Mouse (Mus musculus) forebrain, embryonic 13.5 days (tissue): ENCODE results near the gene Tlr9. TPM values are rescaled to one million over a fixed set of nuclear protein-coding genes. Genes with fewer than 3 reads are reported as not detected.

ENCODE experiments used
- ATAC-seq: fragments of 200-750 bp; cut with Nextera tagmentation; 2 replicates; pipeline ENCODE4 v1.8.0; 2017
- H3K27ac ChIP-seq: fragments of 300-500 bp; sonication (generic); 2 replicates; pipeline ENCODE4 v1.5.1; 2015; ENCODE audit warnings: inconsistent platforms, mild to moderate bottlenecking, moderate library complexity
- H3K27me3 ChIP-seq: fragments of 300-500 bp; sonication (generic); 2 replicates; pipeline ENCODE4 v1.6.1; 2015; ENCODE audit warnings: mild to moderate bottlenecking, inconsistent platforms
- H3K36me3 ChIP-seq: fragments of 300-500 bp; sonication (generic); 2 replicates; pipeline ENCODE4 v1.6.1; 2015; ENCODE audit warnings: mild to moderate bottlenecking, inconsistent platforms; ENCODE audit not compliant: poor library complexity, severe bottlenecking
- H3K4me1 ChIP-seq: fragments of 300-500 bp; sonication (generic); 2 replicates; pipeline ENCODE4 v1.6.1; 2015; ENCODE audit warnings: inconsistent platforms
- H3K4me2 ChIP-seq: fragments of 300-500 bp; sonication (generic); 2 replicates; pipeline ENCODE4 v1.6.1; 2015; ENCODE audit warnings: inconsistent platforms, mild to moderate bottlenecking, moderate library complexity
- H3K4me3 ChIP-seq: fragments of 300-500 bp; sonication (generic); 2 replicates; pipeline ENCODE4 v1.5.1; 2015; ENCODE audit warnings: mild to moderate bottlenecking, inconsistent platforms
- H3K9ac ChIP-seq: fragments of 300-500 bp; sonication (generic); 2 replicates; pipeline ENCODE4 v1.6.1; 2015; ENCODE audit warnings: mild to moderate bottlenecking, inconsistent platforms
- H3K9me3 ChIP-seq: fragments of 300-500 bp; sonication (generic); replicated peaks from 2 replicates; pipeline ENCODE4 v1.6.1; 2016; ENCODE audit warnings: inconsistent platforms
- WGBS: fragments of 180-500 bp; shearing (Covaris S2); methylation state at CpG from one replicate; pipeline ENCODE4 v1.1.7; 2015; 5-methylcytosine and 5-hydroxymethylcytosine counted together
- polyA plus RNA-seq: library from polyadenylated mRNA; unstranded; fragments of >200 nt; fragmentation: Nextera tagmentation; extraction: Ambion mirVana; gene quantifications from 2 replicates; pipeline ENCODE4 v1.2.1, GENCODE M21; 2015

Gene Tlr9
- not detected in 2 replicates for polyA plus RNA-seq

GRCm38 (mm10) chr9:106222261-106222851 is at the start of gene Tlr9:
Gene Tlr9 (plus strand): TSS chr9:106222598.
- Histone ChIP-seq H3K4me2 (no peak within 1 kb of the TSS), H3K4me1 (peaks cover 9% of the 10 kb centered on the region), H3K27me3 (peaks cover 16% of the 10 kb centered on the region), H3K36me3 (no peaks in the 10 kb centered on the region), H3K27ac (no peak within 1 kb of the TSS), H3K4me3 (no peak within 1 kb of the TSS), H3K9me3 (no peaks in the 10 kb centered on the region), H3K9ac (no peak within 1 kb of the TSS)
- WGBS, result 80% methylated on average over 4 of the region's 4 CpGs
- ATAC-seq, result no peak

GRCm38 (mm10) chr9:106173363-106173762 is 49.0 kb upstream of the Tlr9 start:
- no peaks in the 10 kb centered on the region for H3K9me3 ChIP-seq
- ATAC-seq, result no peak
- no peak overlapping the region for H3K27ac ChIP-seq
- H3K27me3 ChIP-seq, result no peaks in the 10 kb centered on the region
- peaks cover 25% of the 10 kb centered on the region for H3K36me3 ChIP-seq
- peaks cover 44% of the 10 kb centered on the region for H3K4me1 ChIP-seq
- H3K4me2 ChIP-seq, result peak overlapping the region; percentile 83
- peak overlapping the region; percentile 50; the same call in 1 of the 2 replicates for H3K9ac ChIP-seq
- peak overlapping the region; percentile 80 for H3K4me3 ChIP-seq
- 57% methylated on average over 2 of the region's 2 CpGs for WGBS

- WGBS, result 91% methylated on average over 3 of the region's 3 CpGs
Observed at GRCm38 (mm10) chr9:106175552-106176200, 46.7 kb upstream of the Tlr9 start.

GRCm38 (mm10) chr9:106176769-106177168 is 45.6 kb upstream of the Tlr9 start:
- Histone ChIP-seq H3K36me3 (peaks cover 59% of the 10 kb centered on the region), H3K4me3 (no peak overlapping the region), H3K9ac (no peak overlapping the region), H3K27ac (no peak overlapping the region), H3K9me3 (no peaks in the 10 kb centered on the region), H3K27me3 (no peaks in the 10 kb centered on the region), H3K4me1 (peaks cover 38% of the 10 kb centered on the region), H3K4me2 (no peak overlapping the region)
- ATAC-seq, result no peak
- WGBS, result 83% methylated on average over 5 of the region's 5 CpGs

More at GRCm38 (mm10) chr9:106175552-106176200, 46.7 kb upstream of the Tlr9 start:
- Histone ChIP-seq H3K36me3 (peaks cover 48% of the 10 kb centered on the region), H3K4me3 (no peak overlapping the region), H3K27me3 (no peaks in the 10 kb centered on the region), H3K27ac (no peak overlapping the region), H3K4me2 (no peak overlapping the region), H3K9me3 (no peaks in the 10 kb centered on the region), H3K4me1 (peaks cover 38% of the 10 kb centered on the region), H3K9ac (no peak overlapping the region)
- ATAC-seq, result no peak

- ATAC-seq, result no peak
- Histone ChIP-seq H3K4me3 (no peak overlapping the region), H3K36me3 (peaks cover 69% of the 10 kb centered on the region), H3K27ac (no peak overlapping the region), H3K9me3 (no peaks in the 10 kb centered on the region), H3K9ac (no peak overlapping the region), H3K27me3 (no peaks in the 10 kb centered on the region), H3K4me2 (no peak overlapping the region), H3K4me1 (peaks cover 31% of the 10 kb centered on the region)
- WGBS, result 89% methylated on average over 6 of the region's 6 CpGs
Observed at GRCm38 (mm10) chr9:106177799-106178198, 44.6 kb upstream of the Tlr9 start.

GRCm38 (mm10) chr9:106179454-106179853 is 42.9 kb upstream of the Tlr9 start:
- Histone ChIP-seq H3K4me2 (no peak overlapping the region), H3K4me3 (no peak overlapping the region), H3K4me1 (peaks cover 15% of the 10 kb centered on the region), H3K36me3 (peaks cover 81% of the 10 kb centered on the region), H3K27me3 (no peaks in the 10 kb centered on the region), H3K27ac (no peak overlapping the region), H3K9ac (no peak overlapping the region), H3K9me3 (no peaks in the 10 kb centered on the region)
- no peak for ATAC-seq
- WGBS, result 97% methylated on average over 2 of the region's 2 CpGs

GRCm38 (mm10) chr9:106179964-106180363 is 42.4 kb upstream of the Tlr9 start:
- Histone ChIP-seq H3K9me3 (no peaks in the 10 kb centered on the region), H3K36me3 (peaks cover 86% of the 10 kb centered on the region), H3K4me2 (no peak overlapping the region), H3K4me3 (no peak overlapping the region), H3K27ac (no peak overlapping the region), H3K4me1 (peaks cover 10% of the 10 kb centered on the region), H3K9ac (no peak overlapping the region), H3K27me3 (no peaks in the 10 kb centered on the region)
- no peak for ATAC-seq
- WGBS, result 93% methylated on average over 3 of the region's 3 CpGs

GRCm38 (mm10) chr9:106182146-106182545 is 40.3 kb upstream of the Tlr9 start:
- no peak overlapping the region for H3K4me2 ChIP-seq
- no peaks in the 10 kb centered on the region for H3K9me3 ChIP-seq
- H3K4me3 ChIP-seq, result no peak overlapping the region
- no peak overlapping the region for H3K27ac ChIP-seq
- no peak overlapping the region for H3K9ac ChIP-seq
- WGBS, result 95% methylated on average over 4 of the region's 4 CpGs
- peaks cover 98% of the 10 kb centered on the region for H3K36me3 ChIP-seq
- no peaks in the 10 kb centered on the region for H3K27me3 ChIP-seq
- ATAC-seq, result no peak
- no peaks in the 10 kb centered on the region for H3K4me1 ChIP-seq

GRCm38 (mm10) chr9:106183996-106184395 is 38.4 kb upstream of the Tlr9 start:
- H3K9ac ChIP-seq, result no peak overlapping the region
- no peaks in the 10 kb centered on the region for H3K9me3 ChIP-seq
- no peak overlapping the region for H3K4me3 ChIP-seq
- H3K27ac ChIP-seq, result no peak overlapping the region
- no peak for ATAC-seq
- no peak overlapping the region for H3K4me2 ChIP-seq
- peaks cover 99% of the 10 kb centered on the region for H3K36me3 ChIP-seq
- no peaks in the 10 kb centered on the region for H3K4me1 ChIP-seq
- H3K27me3 ChIP-seq, result no peaks in the 10 kb centered on the region
- 94% methylated on average over 5 of the region's 5 CpGs for WGBS

GRCm38 (mm10) chr9:106191355-106191754 is 31.0 kb upstream of the Tlr9 start:
- no peaks in the 10 kb centered on the region for H3K27me3 ChIP-seq
- peaks cover 7% of the 10 kb centered on the region; the same call in 1 of the 2 replicates for H3K4me1 ChIP-seq
- WGBS, result 89% methylated on average over 1 of the region's 1 CpGs
- no peak overlapping the region for H3K9ac ChIP-seq
- H3K4me3 ChIP-seq, result no peak overlapping the region
- H3K9me3 ChIP-seq, result no peaks in the 10 kb centered on the region
- ATAC-seq, result no peak
- no peak overlapping the region for H3K4me2 ChIP-seq
- H3K27ac ChIP-seq, result no peak overlapping the region
- H3K36me3 ChIP-seq, result peaks cover 83% of the 10 kb centered on the region

- H3K36me3 ChIP-seq, result peaks cover 76% of the 10 kb centered on the region
- WGBS, result 93% methylated on average over 8 of the region's 8 CpGs
- no peak overlapping the region for H3K9ac ChIP-seq
- no peak overlapping the region for H3K4me2 ChIP-seq
- ATAC-seq, result no peak
- no peak overlapping the region for H3K4me3 ChIP-seq
- H3K27me3 ChIP-seq, result no peaks in the 10 kb centered on the region
- no peaks in the 10 kb centered on the region for H3K9me3 ChIP-seq
- H3K4me1 ChIP-seq, result peaks cover 7% of the 10 kb centered on the region; the same call in 1 of the 2 replicates
- H3K27ac ChIP-seq, result no peak overlapping the region
Observed at GRCm38 (mm10) chr9:106192024-106192423, 30.4 kb upstream of the Tlr9 start.

GRCm38 (mm10) chr9:106192998-106193397 is 29.4 kb upstream of the Tlr9 start:
- Histone ChIP-seq H3K36me3 (peaks cover 66% of the 10 kb centered on the region), H3K9me3 (no peaks in the 10 kb centered on the region), H3K27me3 (no peaks in the 10 kb centered on the region), H3K4me2 (no peak overlapping the region), H3K4me3 (no peak overlapping the region), H3K27ac (no peak overlapping the region), H3K4me1 (peaks cover 11% of the 10 kb centered on the region; the same call in 1 of the 2 replicates), H3K9ac (no peak overlapping the region)
- 89% methylated on average over 1 of the region's 1 CpGs for WGBS
- ATAC-seq, result no peak
